Mouse (Mus musculus): ENCODE measurements at regions not wholly inside any gene's neighbourhood (a gene's known extent, or its start where the extent isn't known, plus 50 kb on each side); places are given as distances from the start of the nearest gene placed in this dataset.

- TF ChIP-seq CTCF (IDR thresholded peaks at IDR 0.05) (no peak), EP300 (IDR thresholded peaks at IDR 0.05) (no peak)
These were observed 92.9 kb upstream of the Zfp366 start for GRCm38 (mm10) chr13:99091562-99092278.

Measured in lung, postnatal 0 days (tissue).